Mouse (Mus musculus) limb, embryonic 11.5 days (tissue): ENCODE data around the gene Ccdc185. TPM values are rescaled to one million over a fixed set of nuclear protein-coding genes. Genes with fewer than 3 reads are reported as not detected.

Source experiments
- ATAC-seq: fragments of 200-750 bp; cut with Nextera tagmentation; 2 replicates; pipeline ENCODE4 v1.8.0; 2017; ENCODE audit warnings: low read depth; ENCODE audit not compliant: insufficient number of reproducible peaks, low FRiP score, low TSS enrichment
- DNase-seq: peaks from one replicate; pipeline ENCODE4 v3.0.0-alpha.2; 2015; ENCODE audit warnings: low spot score
- H3K27ac ChIP-seq: fragments of 300-500 bp; sonication (generic); replicated peaks from 2 replicates; pipeline ENCODE4 v1.5.1; 2014; ENCODE audit warnings: low read depth, mild to moderate bottlenecking, low read length
- H3K27me3 ChIP-seq: fragments of 300-500 bp; sonication (generic); 2 replicates; pipeline ENCODE4 v1.6.1; 2014; ENCODE audit warnings: mild to moderate bottlenecking, low read length, mixed read lengths; ENCODE audit not compliant: control insufficient read depth, insufficient read depth
- H3K36me3 ChIP-seq: fragments of 300-500 bp; sonication (generic); 2 replicates; pipeline ENCODE4 v1.6.1; 2014; ENCODE audit warnings: mild to moderate bottlenecking, low read length, moderate library complexity, mixed read lengths; ENCODE audit not compliant: control insufficient read depth, insufficient read depth
- H3K4me1 ChIP-seq: fragments of 300-500 bp; sonication (generic); 2 replicates; pipeline ENCODE4 v1.6.1; 2014; ENCODE audit warnings: low read length, mixed read lengths; ENCODE audit not compliant: control insufficient read depth, insufficient read depth
- H3K4me2 ChIP-seq: fragments of 300-500 bp; sonication (generic); 2 replicates; pipeline ENCODE4 v1.6.1; 2014; ENCODE audit warnings: low read depth, mild to moderate bottlenecking, moderate library complexity; ENCODE audit not compliant: severe bottlenecking
- H3K4me3 ChIP-seq: fragments of 300-500 bp; sonication (generic); 2 replicates; pipeline ENCODE4 v1.5.1; 2014; ENCODE audit warnings: low read depth, low read length
- H3K9ac ChIP-seq: fragments of 300-500 bp; sonication (generic); 2 replicates; pipeline ENCODE4 v1.6.1; 2014; ENCODE audit warnings: mild to moderate bottlenecking, low read length
- H3K9me3 ChIP-seq: fragments of 300-500 bp; sonication (generic); 2 replicates; pipeline ENCODE4 v1.6.1; 2016; ENCODE audit warnings: low read length; ENCODE audit not compliant: control insufficient read depth
- WGBS: fragments of 180-500 bp; shearing (Covaris S2); extraction: QIAGEN DNeasy Blood & Tissue Kit; methylation state at CpG from one replicate; pipeline ENCODE4 v1.1.7; 2014; 5-methylcytosine and 5-hydroxymethylcytosine counted together
- polyA plus RNA-seq: library from polyadenylated mRNA; unstranded; fragments of >200 nt; fragmentation: Nextera tagmentation; extraction: Ambion mirVana; gene quantifications from 2 replicates; pipeline ENCODE4 v1.2.1, GENCODE M21; 2014

Gene Ccdc185
- polyA plus RNA-seq, 1 experiment from 2014 or later, result not detected

DNA sequence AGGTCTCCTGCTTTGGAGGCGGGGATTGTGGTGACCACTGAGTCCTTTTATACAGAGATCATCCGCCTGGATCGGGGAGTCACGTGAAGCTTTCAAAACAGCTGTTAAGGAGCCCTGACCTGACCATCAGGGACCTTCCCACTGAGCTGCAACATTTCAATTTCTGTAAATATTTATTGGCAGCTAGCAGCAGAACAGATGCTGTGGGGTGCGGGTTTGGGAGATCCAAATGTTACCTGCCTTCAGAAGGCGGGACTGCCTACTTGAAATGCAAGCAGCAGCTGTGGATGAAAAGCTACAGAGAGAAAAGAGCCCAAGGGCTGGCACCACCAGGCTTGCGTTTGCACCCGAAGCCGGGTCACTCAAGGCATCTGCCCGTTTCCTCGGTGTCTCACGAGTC lies 21.4 kb downstream of the Ccdc185 start:
- H3K4me2 ChIP-seq, result no peak overlapping the region
- H3K27ac ChIP-seq, result no peak overlapping the region
- no peaks in the 10 kb centered on the region for H3K36me3 ChIP-seq
- no peaks in the 10 kb centered on the region for H3K4me1 ChIP-seq
- H3K9ac ChIP-seq, result no peak overlapping the region
- DNase-seq, result no peak
- no peaks in the 10 kb centered on the region for H3K27me3 ChIP-seq
- 57% methylated on average over 12 of the region's 12 CpGs for WGBS
- no peak overlapping the region for H3K4me3 ChIP-seq
- ATAC-seq, result no peak
- no peaks in the 10 kb centered on the region for H3K9me3 ChIP-seq

DNA sequence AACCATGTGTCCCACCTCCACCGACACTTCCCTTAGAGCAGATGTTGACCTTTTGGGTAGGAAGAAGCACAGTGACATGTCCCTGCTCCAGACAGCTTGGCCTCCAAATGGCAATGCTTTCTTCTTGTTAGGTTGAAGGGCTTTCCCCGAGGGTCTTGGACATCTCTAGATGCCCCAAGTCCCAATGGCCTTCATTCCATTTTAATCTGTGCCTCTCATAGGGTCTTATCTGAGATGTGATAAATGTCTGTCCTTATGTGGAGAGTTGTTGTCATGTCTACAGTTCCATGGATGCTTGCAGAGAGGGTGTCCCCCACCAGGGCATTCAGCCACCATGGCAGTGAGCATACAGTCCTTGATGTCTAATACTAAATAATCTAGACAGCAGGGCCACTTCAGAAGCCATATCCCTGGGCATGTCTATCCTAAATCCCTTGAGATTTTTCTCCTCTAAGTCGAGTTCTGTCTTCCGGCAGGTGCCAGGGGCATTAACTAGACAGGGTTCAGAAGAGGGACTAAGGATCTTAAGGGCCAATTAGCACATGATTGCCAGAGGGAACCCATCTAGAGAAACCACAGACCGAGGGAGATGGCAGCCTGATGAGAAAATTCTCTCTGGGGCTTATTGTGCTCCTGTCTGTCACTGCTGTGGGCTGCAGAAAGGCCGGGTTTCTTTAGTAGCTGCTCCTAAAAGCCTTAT lies 34.6 kb downstream of the Ccdc185 start:
- Histone ChIP-seq H3K4me3 (no peak overlapping the region), H3K27ac (no peak overlapping the region), H3K36me3 (no peaks in the 10 kb centered on the region), H3K27me3 (no peaks in the 10 kb centered on the region), H3K9ac (no peak overlapping the region), H3K4me2 (no peak overlapping the region), H3K4me1 (no peaks in the 10 kb centered on the region), H3K9me3 (no peaks in the 10 kb centered on the region; the same call in 1 of the 2 replicates)
- WGBS, result 77% methylated on average over 6 of the region's 6 CpGs
- ATAC-seq (no peak), DNase-seq (no peak)

DNA sequence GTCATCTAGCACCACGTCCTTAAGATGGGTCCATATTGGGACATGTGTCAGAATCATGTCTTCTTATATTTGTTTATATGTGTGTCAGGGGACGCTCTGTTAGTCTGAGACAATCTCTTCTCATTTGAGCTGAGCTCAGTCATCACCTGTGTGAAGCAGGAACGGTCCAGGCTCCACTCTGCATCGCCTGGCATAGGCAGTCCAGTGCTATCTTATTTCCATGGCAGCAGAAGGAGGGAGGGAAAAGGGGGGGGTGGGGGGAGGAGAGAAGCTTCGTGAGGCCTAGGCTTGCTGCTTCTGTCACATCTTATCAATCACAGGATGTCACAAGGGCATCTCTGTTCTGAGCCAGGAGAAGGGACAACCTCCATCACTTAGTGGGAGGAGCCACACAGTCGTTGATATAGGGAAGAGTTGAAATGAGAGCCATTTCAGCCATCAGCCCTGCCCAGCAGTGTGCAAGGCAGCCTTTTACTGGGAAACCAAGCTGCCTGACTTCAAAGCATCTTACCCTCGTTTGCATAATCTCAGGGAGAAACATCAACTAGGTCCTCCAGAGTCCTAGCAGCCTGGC lies 37.5 kb downstream of the Ccdc185 start:
- DNase-seq (no peak), ATAC-seq (no peak)
- Histone ChIP-seq H3K4me2 (no peak overlapping the region), H3K36me3 (no peaks in the 10 kb centered on the region), H3K27me3 (no peaks in the 10 kb centered on the region), H3K4me3 (no peak overlapping the region), H3K4me1 (no peaks in the 10 kb centered on the region), H3K9me3 (peaks cover 2% of the 10 kb centered on the region; the same call in 1 of the 2 replicates), H3K9ac (no peak overlapping the region), H3K27ac (no peak overlapping the region)
- 30% methylated on average over 7 of the region's 7 CpGs for WGBS

DNA sequence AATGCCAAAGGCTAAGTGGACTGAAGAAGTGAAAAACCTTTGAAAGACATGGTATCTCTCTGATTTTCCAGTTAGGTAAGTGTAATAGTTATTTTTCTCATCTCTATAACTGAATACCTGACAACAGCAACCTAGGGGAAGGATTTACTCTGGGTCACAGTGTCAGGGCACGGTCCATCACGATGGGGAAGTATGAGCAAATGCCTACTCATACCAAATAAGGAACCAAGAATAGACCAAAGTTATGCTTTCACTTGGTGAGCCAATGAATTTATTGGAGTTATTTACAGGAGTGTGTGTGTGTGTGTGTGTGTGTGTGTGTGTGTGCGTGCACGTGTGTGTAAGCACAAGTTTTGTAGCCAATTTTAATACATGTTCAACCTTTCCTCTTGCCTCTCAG lies 41.5 kb downstream of the Ccdc185 start:
- Histone ChIP-seq H3K4me1 (no peaks in the 10 kb centered on the region), H3K36me3 (no peaks in the 10 kb centered on the region), H3K9ac (no peak overlapping the region), H3K9me3 (0 out of 2 replicates have a peak, but pooled peaks cover 2% of the 10 kb centered on the region), H3K27ac (no peak overlapping the region), H3K4me2 (no peak overlapping the region), H3K4me3 (no peak overlapping the region), H3K27me3 (no peaks in the 10 kb centered on the region)
- 89% methylated on average over 4 of the region's 4 CpGs for WGBS
- no peak for ATAC-seq
- DNase-seq, result no peak

DNA sequence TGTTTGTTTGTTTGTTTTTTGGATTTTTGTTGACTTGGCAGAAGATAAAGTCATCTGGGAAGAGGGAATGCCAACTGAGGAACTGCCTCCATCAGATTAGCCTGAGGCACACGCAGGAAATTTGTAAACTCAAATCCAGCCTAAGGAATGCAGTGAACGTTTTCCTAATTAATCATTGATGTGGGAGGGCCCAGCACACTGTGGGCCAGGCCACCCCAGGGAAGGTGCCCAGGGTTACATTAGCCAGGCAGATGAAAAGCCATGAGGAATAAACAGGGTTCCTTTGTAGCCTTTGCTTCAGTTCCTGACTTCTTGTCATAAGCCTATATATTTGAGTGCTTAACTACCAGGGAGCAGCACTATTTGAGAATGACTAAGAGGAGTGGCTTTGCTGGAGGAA lies 44.1 kb downstream of the Ccdc185 start:
- no peaks in the 10 kb centered on the region for H3K36me3 ChIP-seq
- no peak for ATAC-seq

DNA sequence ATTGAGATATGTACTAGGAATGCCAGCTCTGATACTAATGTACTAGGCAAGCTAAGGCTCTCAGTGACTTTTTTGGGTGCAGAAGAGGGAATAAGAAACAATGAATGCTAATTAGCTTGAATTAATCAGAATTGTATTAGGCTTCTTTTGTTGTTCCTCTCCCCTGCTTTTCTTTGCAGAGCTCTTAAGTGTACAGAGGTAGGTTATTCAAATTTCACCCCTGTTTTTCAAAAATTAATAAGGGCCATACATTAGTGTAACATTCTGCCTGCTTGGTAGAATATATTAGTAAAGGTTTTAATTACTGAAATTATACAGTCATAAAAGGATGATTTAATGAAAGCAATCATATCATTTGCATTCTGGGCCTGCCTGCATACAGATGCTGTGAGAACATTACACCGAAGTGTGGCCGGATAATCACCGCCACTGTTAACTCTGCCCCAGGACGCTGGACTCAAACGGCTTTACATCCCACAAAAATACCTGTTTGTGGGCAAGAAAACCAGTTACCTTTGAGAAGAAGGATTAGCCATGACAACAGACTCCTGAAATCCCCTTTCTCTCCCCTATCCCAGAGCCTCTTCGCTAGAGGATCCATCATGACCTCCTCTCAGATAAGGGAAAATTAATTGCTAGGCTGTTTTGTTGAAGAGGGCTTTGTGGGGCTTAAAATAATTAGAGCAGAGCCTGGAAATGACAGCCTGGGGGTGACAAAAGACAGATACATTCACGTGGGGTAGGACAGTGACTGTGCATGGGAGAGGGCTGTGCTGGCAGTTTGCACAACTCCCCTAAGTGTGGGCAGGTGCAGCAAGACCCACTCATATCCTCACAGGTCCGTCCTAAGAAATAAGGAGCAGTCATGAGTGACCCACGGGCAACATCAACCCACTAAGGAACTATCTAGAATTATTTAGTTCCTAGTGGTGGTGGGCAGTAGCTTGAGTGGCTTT lies 49.3 kb downstream of the Ccdc185 start:
- WGBS, result 51% methylated on average over 9 of the region's 9 CpGs
- Histone ChIP-seq H3K4me2 (no peak overlapping the region), H3K9ac (no peak overlapping the region), H3K27ac (no peak overlapping the region), H3K36me3 (no peaks in the 10 kb centered on the region), H3K27me3 (no peaks in the 10 kb centered on the region), H3K9me3 (no peaks in the 10 kb centered on the region), H3K4me1 (no peaks in the 10 kb centered on the region), H3K4me3 (no peak overlapping the region)
- ATAC-seq (no peak), DNase-seq (no peak)

More for the DNA sequence above, 44.1 kb downstream of the Ccdc185 start:
- H3K4me1 ChIP-seq, result no peaks in the 10 kb centered on the region
- 0 out of 2 replicates have a peak, but pooled peaks cover 2% of the 10 kb centered on the region for H3K9me3 ChIP-seq
- 26% methylated on average over 2 of the region's 2 CpGs for WGBS
- H3K27ac ChIP-seq, result no peak overlapping the region
- no peaks in the 10 kb centered on the region for H3K27me3 ChIP-seq
- H3K4me2 ChIP-seq, result no peak overlapping the region
- H3K4me3 ChIP-seq, result no peak overlapping the region
- no peak for DNase-seq
- no peak overlapping the region for H3K9ac ChIP-seq

Other genes with a start within 250 kb of the Ccdc185 start
- gene Capn2, start 231.6 kb downstream of the Ccdc185 start, polyA plus RNA-seq, result 78.3 and 84.1 TPM in 2 replicates
- not detected in 2 replicates for gene Capn8, start 184.2 kb downstream of the Ccdc185 start, polyA plus RNA-seq
- gene Susd4, start 14.7 kb upstream of the Ccdc185 start, polyA plus RNA-seq, result 10.0 and 11.7 TPM in 2 replicates
- gene Tlr5, start 205.6 kb upstream of the Ccdc185 start, polyA plus RNA-seq, result 0.67 and 0.92 TPM in 2 replicates